Mouse (Mus musculus) limb, embryonic 11.5 days (tissue): ENCODE measurements around the gene Psd4. TPM values are rescaled to one million over a fixed set of nuclear protein-coding genes. Genes with fewer than 3 reads are reported as not detected.
A peak's percentile ranks its signal among the peaks of the same experiment; 100 is the strongest.

Experiments used
- ATAC-seq: fragments of 200-750 bp; cut with Nextera tagmentation; 2 replicates; pipeline ENCODE4 v1.8.0; 2017; ENCODE audit warnings: low read depth; ENCODE audit not compliant: insufficient number of reproducible peaks, low FRiP score, low TSS enrichment
- DNase-seq: peaks from one replicate; pipeline ENCODE4 v3.0.0-alpha.2; 2015; ENCODE audit warnings: low spot score
- H3K27ac ChIP-seq: fragments of 300-500 bp; sonication (generic); replicated peaks from 2 replicates; pipeline ENCODE4 v1.5.1; 2014; ENCODE audit warnings: low read depth, mild to moderate bottlenecking, low read length
- H3K27me3 ChIP-seq: fragments of 300-500 bp; sonication (generic); 2 replicates; pipeline ENCODE4 v1.6.1; 2014; ENCODE audit warnings: mild to moderate bottlenecking, low read length, mixed read lengths; ENCODE audit not compliant: control insufficient read depth, insufficient read depth
- H3K36me3 ChIP-seq: fragments of 300-500 bp; sonication (generic); 2 replicates; pipeline ENCODE4 v1.6.1; 2014; ENCODE audit warnings: mild to moderate bottlenecking, low read length, moderate library complexity, mixed read lengths; ENCODE audit not compliant: control insufficient read depth, insufficient read depth
- H3K4me1 ChIP-seq: fragments of 300-500 bp; sonication (generic); 2 replicates; pipeline ENCODE4 v1.6.1; 2014; ENCODE audit warnings: low read length, mixed read lengths; ENCODE audit not compliant: control insufficient read depth, insufficient read depth
- H3K4me2 ChIP-seq: fragments of 300-500 bp; sonication (generic); 2 replicates; pipeline ENCODE4 v1.6.1; 2014; ENCODE audit warnings: low read depth, mild to moderate bottlenecking, moderate library complexity; ENCODE audit not compliant: severe bottlenecking
- H3K4me3 ChIP-seq: fragments of 300-500 bp; sonication (generic); 2 replicates; pipeline ENCODE4 v1.5.1; 2014; ENCODE audit warnings: low read depth, low read length
- H3K9ac ChIP-seq: fragments of 300-500 bp; sonication (generic); 2 replicates; pipeline ENCODE4 v1.6.1; 2014; ENCODE audit warnings: mild to moderate bottlenecking, low read length
- H3K9me3 ChIP-seq: fragments of 300-500 bp; sonication (generic); 2 replicates; pipeline ENCODE4 v1.6.1; 2016; ENCODE audit warnings: low read length; ENCODE audit not compliant: control insufficient read depth
- WGBS: fragments of 180-500 bp; shearing (Covaris S2); extraction: QIAGEN DNeasy Blood & Tissue Kit; methylation state at CpG from one replicate; pipeline ENCODE4 v1.1.7; 2014; 5-methylcytosine and 5-hydroxymethylcytosine counted together
- polyA plus RNA-seq: library from polyadenylated mRNA; unstranded; fragments of >200 nt; fragmentation: Nextera tagmentation; extraction: Ambion mirVana; gene quantifications from 2 replicates; pipeline ENCODE4 v1.2.1, GENCODE M21; 2014

The Psd4 gene
- polyA plus RNA-seq: 0.50 and 0.93 TPM in 2 replicates

DNA sequence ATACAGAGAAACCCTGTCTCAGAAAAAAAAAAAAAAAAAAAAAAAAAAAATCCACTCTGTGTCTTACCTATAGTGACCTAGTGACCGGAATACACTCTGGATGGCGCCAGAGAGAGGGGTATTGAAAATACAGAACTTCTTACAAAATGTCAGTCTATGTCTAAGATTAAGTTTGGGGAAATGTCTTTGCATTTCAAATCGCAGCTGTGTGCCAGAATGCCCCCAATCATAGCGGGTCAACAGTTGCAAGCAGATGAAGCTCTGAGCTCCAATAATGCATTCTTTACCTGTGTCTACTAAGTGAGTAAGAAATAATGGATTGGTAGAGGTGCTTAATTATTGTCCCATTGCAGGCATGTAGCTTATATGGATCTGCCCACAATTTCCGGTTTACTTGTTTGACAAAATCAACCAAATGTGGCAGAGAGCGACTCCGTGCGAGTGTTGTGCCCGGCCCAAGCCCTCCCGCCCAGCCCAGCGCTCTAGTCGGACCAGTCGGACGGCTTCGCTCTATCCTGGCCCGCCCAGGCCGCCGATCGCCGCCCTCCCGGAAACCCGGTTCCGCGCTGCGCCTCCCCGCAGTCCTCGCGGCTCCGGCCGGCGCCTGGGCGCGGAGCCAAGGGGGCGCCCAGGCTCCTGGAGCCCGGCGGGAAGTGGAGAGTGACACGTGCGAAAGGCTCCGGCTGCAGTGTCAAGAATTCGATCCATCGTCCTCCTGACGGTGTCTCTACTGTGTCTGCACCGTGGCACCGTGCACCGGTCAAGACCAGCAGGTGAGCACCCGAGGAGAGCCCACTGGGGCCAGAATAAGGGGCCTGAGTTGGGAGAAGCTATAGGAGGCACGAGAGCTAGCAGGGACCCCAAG, at the start of gene Psd4:
Psd4 (plus strand) TSS at position 551 of the 865 bp plus-strand sequence.
- Histone ChIP-seq H3K4me2 (peak within 1 kb of the TSS; percentile 53), H3K9me3 (no peaks in the 10 kb centered on the region), H3K4me3 (peak within 1 kb of the TSS; percentile 21; the same call in 1 of the 2 replicates), H3K36me3 (no peaks in the 10 kb centered on the region), H3K27ac (no peak within 1 kb of the TSS), H3K4me1 (no peaks in the 10 kb centered on the region), H3K9ac (peak within 1 kb of the TSS; percentile 45; the same call in 1 of the 2 replicates), H3K27me3 (peaks cover 5% of the 10 kb centered on the region; the same call in 1 of the 2 replicates)
- WGBS: 5% methylated on average over 47 of the region's 47 CpGs
- DNase-seq (peak; percentile 62), ATAC-seq (peak; percentile 75)

- no peaks in the 10 kb centered on the region for H3K36me3 ChIP-seq
- H3K27ac ChIP-seq: no peak overlapping the region
- H3K27me3 ChIP-seq: no peaks in the 10 kb centered on the region
- no peaks in the 10 kb centered on the region for H3K4me1 ChIP-seq
- H3K4me2 ChIP-seq: no peak overlapping the region
- H3K4me3 ChIP-seq: no peak overlapping the region
- DNase-seq: peak; percentile 14
- no peaks in the 10 kb centered on the region for H3K9me3 ChIP-seq
- ATAC-seq: no peak
- no peak overlapping the region for H3K9ac ChIP-seq
- WGBS: 90% methylated on average over 4 of the region's 4 CpGs
Observed at GRCm38 (mm10) chr2:24317919-24318598, 49.3 kb upstream of the Psd4 start.

- no peak overlapping the region for H3K4me3 ChIP-seq
- ATAC-seq (no peak), DNase-seq (no peak)
- WGBS: 59% methylated on average over 3 of the region's 3 CpGs
- H3K27ac ChIP-seq: no peak overlapping the region
- no peak overlapping the region for H3K9ac ChIP-seq
- no peak overlapping the region for H3K4me2 ChIP-seq
- H3K36me3 ChIP-seq: no peaks in the 10 kb centered on the region
- no peaks in the 10 kb centered on the region for H3K27me3 ChIP-seq
- H3K9me3 ChIP-seq: no peaks in the 10 kb centered on the region
- H3K4me1 ChIP-seq: no peaks in the 10 kb centered on the region
Observed at GRCm38 (mm10) chr2:24335333-24335732, 32.0 kb upstream of the Psd4 start.

DNA sequence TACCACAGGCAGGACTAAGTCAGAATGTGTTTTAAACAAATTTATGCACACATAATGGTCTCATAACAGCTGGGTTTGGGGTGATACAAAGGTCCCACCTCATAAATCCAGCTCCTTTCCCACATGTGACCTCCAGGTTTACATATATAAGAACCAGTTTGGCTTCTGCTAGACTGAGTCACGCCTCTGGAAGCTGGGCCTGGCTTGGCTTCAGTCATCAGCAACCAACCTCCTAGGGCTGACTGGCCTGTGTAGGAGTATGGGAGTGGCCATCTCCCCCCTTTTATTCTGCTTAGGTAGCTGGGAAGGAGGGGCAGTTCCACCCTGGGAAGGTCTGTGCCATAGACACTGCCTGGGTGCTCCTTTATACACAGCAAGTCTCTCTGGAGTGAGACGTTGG, 30.8 kb upstream of the Psd4 start, which contains the start of gene Il1rn:
Il1rn (plus strand) TSS at position 309 of the 400 bp plus-strand sequence.
- DNase-seq: peak; percentile 23
- H3K4me1 ChIP-seq: no peaks in the 10 kb centered on the region
- no peaks in the 10 kb centered on the region for H3K27me3 ChIP-seq
- H3K4me3 ChIP-seq: no peak within 1 kb of the TSS
- WGBS: 65% methylated on average over 2 of the region's 2 CpGs
- no peaks in the 10 kb centered on the region for H3K9me3 ChIP-seq
- H3K9ac ChIP-seq: no peak within 1 kb of the TSS
- ATAC-seq: peak; percentile 76
- H3K36me3 ChIP-seq: no peaks in the 10 kb centered on the region
- H3K27ac ChIP-seq: no peak within 1 kb of the TSS
- H3K4me2 ChIP-seq: no peak within 1 kb of the TSS

DNA sequence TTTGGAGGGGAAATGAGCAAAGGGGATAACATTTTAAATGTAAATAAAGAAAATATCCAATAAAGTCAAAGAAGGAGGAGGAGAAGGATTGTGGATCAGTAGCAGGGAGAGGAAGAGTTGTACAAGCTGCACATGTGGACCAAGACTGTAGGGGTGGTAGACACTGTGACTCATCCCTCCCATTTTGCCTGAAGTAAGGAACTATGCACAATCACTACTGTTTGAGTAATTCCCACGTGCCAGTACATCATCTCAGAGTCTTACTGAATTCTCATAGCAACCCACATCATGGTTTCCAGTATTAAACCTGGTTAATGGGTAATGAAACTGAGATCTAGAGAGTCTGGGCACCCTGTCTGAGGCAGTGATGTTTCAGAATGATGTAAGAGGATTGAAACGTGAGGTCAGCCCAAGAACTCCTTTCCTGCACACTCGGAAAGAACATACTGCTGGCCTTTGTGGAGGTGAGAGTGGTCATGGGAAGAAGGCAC, 25.9 kb upstream of the Psd4 start:
- WGBS: 71% methylated on average over 3 of the region's 3 CpGs
- DNase-seq: no peak
- Histone ChIP-seq H3K4me3 (no peak overlapping the region), H3K36me3 (no peaks in the 10 kb centered on the region), H3K4me1 (no peaks in the 10 kb centered on the region), H3K9ac (no peak overlapping the region), H3K4me2 (no peak overlapping the region), H3K27ac (no peak overlapping the region), H3K9me3 (no peaks in the 10 kb centered on the region), H3K27me3 (no peaks in the 10 kb centered on the region)
- ATAC-seq: no peak

- 79% methylated on average over 4 of the region's 4 CpGs for whole genome bisulfite sequencing
- DNase-seq (no peak), ATAC-seq (no peak)
- Histone ChIP-seq H3K36me3 (no peaks in the 10 kb centered on the region), H3K27ac (no peak overlapping the region), H3K9me3 (no peaks in the 10 kb centered on the region), H3K9ac (no peak overlapping the region), H3K4me1 (no peaks in the 10 kb centered on the region), H3K4me2 (no peak overlapping the region), H3K4me3 (no peak overlapping the region), H3K27me3 (no peaks in the 10 kb centered on the region)
Observed at GRCm38 (mm10) chr2:24344619-24345018, 22.8 kb upstream of the Psd4 start.

GRCm38 (mm10) chr2:24345056-24345455, 22.3 kb upstream of the Psd4 start:
- no peaks in the 10 kb centered on the region for H3K36me3 ChIP-seq
- H3K4me1 ChIP-seq: no peaks in the 10 kb centered on the region
- H3K9ac ChIP-seq: no peak overlapping the region
- H3K4me2 ChIP-seq: no peak overlapping the region
- H3K27me3 ChIP-seq: no peaks in the 10 kb centered on the region
- no peak overlapping the region for H3K4me3 ChIP-seq
- WGBS: 81% methylated on average over 8 of the region's 8 CpGs
- DNase-seq: no peak
- ATAC-seq: no peak
- no peak overlapping the region for H3K27ac ChIP-seq
- no peaks in the 10 kb centered on the region for H3K9me3 ChIP-seq

GRCm38 (mm10) chr2:24347926-24348325, 19.5 kb upstream of the Psd4 start:
- no peak for ATAC-seq
- no peak overlapping the region for H3K4me3 ChIP-seq
- no peaks in the 10 kb centered on the region for H3K27me3 ChIP-seq
- no peak overlapping the region for H3K27ac ChIP-seq
- no peak overlapping the region for H3K9ac ChIP-seq
- 89% methylated on average over 1 of the region's 1 CpGs for WGBS
- no peaks in the 10 kb centered on the region for H3K36me3 ChIP-seq
- no peak overlapping the region for H3K4me2 ChIP-seq
- no peaks in the 10 kb centered on the region for H3K4me1 ChIP-seq
- no peaks in the 10 kb centered on the region for H3K9me3 ChIP-seq
- no peak for DNase-seq
